Mouse (Mus musculus): ENCODE measurements around the gene Pea15a. TPM values are rescaled to one million over a fixed set of nuclear protein-coding genes. Genes with fewer than 3 reads are reported as not detected.

The Pea15a gene
- 79.7 and 89.6 TPM in 2 replicates for polyA plus RNA-seq (2015; fragmentation: Nextera tagmentation; extraction: Ambion mirVana)

DNA sequence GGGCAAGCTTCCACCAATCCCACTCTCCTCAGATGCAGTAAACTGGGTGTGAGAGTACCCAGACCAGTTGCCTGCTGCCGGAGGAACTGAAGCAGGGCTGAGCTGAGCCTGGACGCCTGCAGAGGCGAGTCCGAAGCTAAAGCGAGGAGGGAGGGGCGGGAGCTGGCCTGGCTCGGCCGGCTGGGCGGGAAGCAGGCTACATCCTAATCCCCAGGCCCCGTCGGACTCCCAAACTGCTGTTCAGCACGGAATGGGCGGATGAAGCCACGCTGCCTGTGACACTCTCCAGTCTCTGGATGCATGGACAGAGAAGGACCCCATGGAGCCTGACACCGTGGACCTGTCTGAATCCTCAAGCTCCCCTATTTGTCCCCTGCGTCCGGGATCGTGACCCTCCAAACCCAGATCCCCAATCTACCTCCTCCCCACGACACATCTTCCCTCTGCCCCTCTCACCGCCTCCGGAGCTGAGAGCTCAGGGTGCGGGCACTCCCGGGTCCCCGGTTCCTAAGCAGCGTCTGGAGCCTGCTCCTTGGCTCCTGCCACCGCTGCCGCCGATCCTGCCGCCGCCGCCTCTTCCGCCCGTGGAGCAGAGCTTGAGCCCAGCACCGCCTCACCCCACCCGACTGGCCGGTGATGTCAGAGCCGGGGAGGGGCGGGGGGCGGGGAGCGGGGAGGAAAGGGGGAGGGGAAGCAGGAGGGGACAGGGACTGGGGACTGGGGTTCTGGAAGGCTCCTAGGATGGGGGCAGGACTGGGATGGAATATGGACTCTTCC is at the start of gene Pea15a:
Pea15a (minus strand) TSS at position 664 of the 777 bp plus-strand sequence.

DNA sequence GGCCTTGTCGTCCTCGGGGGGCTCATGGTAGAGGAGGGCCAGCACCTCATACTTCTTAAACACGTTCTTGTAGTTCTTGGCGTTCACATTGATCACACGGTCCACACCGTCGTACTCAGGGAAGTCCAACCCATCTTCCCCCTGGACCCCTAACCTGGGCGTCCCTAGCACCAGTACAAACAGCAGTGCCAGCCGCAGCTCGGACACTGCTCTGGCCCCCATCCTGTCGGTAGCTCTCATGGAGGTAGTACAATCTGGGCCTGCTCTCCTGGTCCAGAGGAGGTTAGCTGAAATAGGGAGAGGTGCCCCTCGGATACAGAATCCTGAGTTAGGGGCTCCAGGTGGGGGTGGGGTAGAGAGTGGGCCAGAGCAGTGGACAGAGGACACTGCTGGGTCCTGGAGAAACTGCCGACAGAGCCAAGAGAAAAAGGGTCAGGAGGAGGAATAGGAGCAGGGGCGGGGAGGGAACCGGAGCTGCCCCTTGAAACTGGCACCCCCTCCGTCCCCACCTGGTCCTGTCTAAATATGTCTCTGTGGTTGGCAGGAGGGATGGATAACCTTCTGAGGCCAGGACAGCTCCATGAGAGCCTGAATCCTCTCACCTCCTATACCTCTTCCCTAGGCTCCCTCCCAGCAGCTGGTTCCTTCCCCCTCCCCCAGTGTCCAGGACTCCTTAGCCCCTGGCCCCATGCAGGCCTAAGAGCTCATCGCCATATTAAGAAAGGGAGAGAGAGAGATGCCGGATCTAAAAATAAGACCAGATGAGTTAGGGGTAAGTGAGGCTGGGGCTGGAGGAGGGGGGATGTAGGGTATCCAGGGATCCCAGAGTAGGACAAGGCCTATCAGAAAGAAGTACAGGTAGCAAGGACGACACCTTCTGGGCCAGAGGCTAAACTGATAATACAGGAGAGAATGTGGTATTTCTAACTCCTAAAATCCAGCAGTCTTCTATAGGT is 13.1 kb upstream of the Pea15a start, which contains the start of gene Casq1:
Casq1 (minus strand) TSS at position 418 of the 956 bp plus-strand sequence.

DNA sequence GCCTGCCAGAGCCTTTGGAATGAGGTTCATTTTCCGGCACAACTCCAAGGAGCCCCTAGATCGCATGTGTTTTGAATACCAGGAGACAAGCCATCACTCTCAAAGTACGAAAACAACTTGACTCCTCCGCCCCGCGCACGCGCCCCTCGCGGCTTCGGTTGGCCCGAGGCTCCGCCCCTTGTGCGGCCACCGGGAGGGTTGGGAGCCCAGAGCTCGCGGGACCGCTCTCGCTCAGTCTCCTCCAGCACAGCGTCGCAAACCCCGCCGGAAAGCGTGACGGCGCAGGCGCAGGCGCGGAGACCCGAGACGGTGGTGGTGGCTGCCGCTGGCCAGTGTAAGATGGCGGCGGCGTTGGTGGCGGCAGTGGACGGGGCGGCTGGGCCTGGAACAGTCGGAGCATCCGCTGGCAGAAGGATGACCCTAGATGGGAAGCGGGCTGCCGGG is 58.7 kb downstream of the Pea15a start, which contains the start of gene Dcaf8:
Dcaf8 (plus strand) TSS at position 250 of the 444 bp plus-strand sequence.

Other genes starting within 250 kb of the Pea15a start
- 2.6 and 4.0 TPM in 2 replicates for gene Vangl2, start 178.4 kb downstream of the Pea15a start, polyA plus RNA-seq (2015; fragmentation: Nextera tagmentation; extraction: Ambion mirVana)
- gene Nhlh1, start 149.2 kb downstream of the Pea15a start, polyA plus RNA-seq (2015; fragmentation: Nextera tagmentation; extraction: Ambion mirVana): not detected in 2 replicates
- 89.8 and 97.0 TPM in 2 replicates for gene Copa, start 124.3 kb downstream of the Pea15a start, polyA plus RNA-seq (2015; fragmentation: Nextera tagmentation; extraction: Ambion mirVana)
- gene Ncstn, start 124.0 kb downstream of the Pea15a start, polyA plus RNA-seq (2015; fragmentation: Nextera tagmentation; extraction: Ambion mirVana): 57.0 and 63.1 TPM in 2 replicates
- 185 and 200 TPM in 2 replicates for gene Pex19, start 80.0 kb downstream of the Pea15a start, polyA plus RNA-seq (2015; fragmentation: Nextera tagmentation; extraction: Ambion mirVana)
- gene Dcaf8, start 58.7 kb downstream of the Pea15a start, polyA plus RNA-seq (2015; fragmentation: Nextera tagmentation; extraction: Ambion mirVana): 128 and 141 TPM in 2 replicates
- 1,722 and 1,828 TPM in 2 replicates for gene Casq1, start 13.1 kb upstream of the Pea15a start, polyA plus RNA-seq (2015; fragmentation: Nextera tagmentation; extraction: Ambion mirVana)
- 0.05 and 0.10 TPM in 2 replicates for gene Atp1a4, start 51.6 kb upstream of the Pea15a start, polyA plus RNA-seq (2015; fragmentation: Nextera tagmentation; extraction: Ambion mirVana)
- gene Igsf8, start 54.8 kb upstream of the Pea15a start, polyA plus RNA-seq (2015; fragmentation: Nextera tagmentation; extraction: Ambion mirVana): 16.3 and 17.3 TPM in 2 replicates
- gene Atp1a2, start 91.3 kb upstream of the Pea15a start, polyA plus RNA-seq (2015; fragmentation: Nextera tagmentation; extraction: Ambion mirVana): 105 and 110 TPM in 2 replicates
- not detected in 2 replicates for gene Kcnj9, start 122.5 kb upstream of the Pea15a start, polyA plus RNA-seq (2015; fragmentation: Nextera tagmentation; extraction: Ambion mirVana)
- gene Kcnj10, start 134.4 kb upstream of the Pea15a start, polyA plus RNA-seq (2015; fragmentation: Nextera tagmentation; extraction: Ambion mirVana): 0.27 and 0.38 TPM in 2 replicates
- 2.4 TPM in 2 replicates for gene Pigm, start 169.7 kb upstream of the Pea15a start, polyA plus RNA-seq (2015; fragmentation: Nextera tagmentation; extraction: Ambion mirVana)